Mouse (Mus musculus): ENCODE measurements at regions not wholly inside any gene's neighbourhood (a gene's known extent, or its start where the extent isn't known, plus 50 kb on each side); places are given as distances from the start of the nearest gene placed in this dataset.

GRCm38 (mm10) chr1:91717961-91718360 lies 83.3 kb upstream of the Twist2 start:
- H3K27me3 ChIP-seq (ENCODE audit: control insufficient read depth, insufficient read depth, low read length) = no peaks in the 10 kb centered on the region
- no peaks in the 10 kb centered on the region for H3K4me1 ChIP-seq (replicated peaks; ENCODE audit: control insufficient read depth, insufficient read depth, low read length)
- no peaks in the 10 kb centered on the region for H3K36me3 ChIP-seq (ENCODE audit: control insufficient read depth, insufficient read depth, low read length)
- no peak overlapping the region for H3K4me3 ChIP-seq (ENCODE audit: control insufficient read depth, insufficient read depth, low read length)
- 87% methylated on average over 8 of the region's 8 CpGs for WGBS
- DNase-seq = no peak
- H3K27ac ChIP-seq (ENCODE audit: control insufficient read depth, insufficient read depth, low read length) = no peak overlapping the region
- no peak for TF ChIP-seq CTCF (IDR thresholded peaks at IDR 0.05; ENCODE audit: borderline replicate concordance, control insufficient read depth, extremely low read depth, insufficient read depth, low read length, poor library complexity)

GRCm38 (mm10) chr1:91729246-91729645 lies 72.0 kb upstream of the Twist2 start:
- H3K27me3 ChIP-seq (ENCODE audit: control insufficient read depth, insufficient read depth, low read length) = no peaks in the 10 kb centered on the region
- no peaks in the 10 kb centered on the region for H3K36me3 ChIP-seq (ENCODE audit: control insufficient read depth, insufficient read depth, low read length)
- no peak overlapping the region for H3K4me3 ChIP-seq (ENCODE audit: control insufficient read depth, insufficient read depth, low read length)
- H3K27ac ChIP-seq (ENCODE audit: control insufficient read depth, insufficient read depth, low read length) = no peak overlapping the region
- DNase-seq = no peak
- H3K4me1 ChIP-seq (replicated peaks; ENCODE audit: control insufficient read depth, insufficient read depth, low read length) = no peaks in the 10 kb centered on the region
- TF ChIP-seq CTCF (IDR thresholded peaks at IDR 0.05; ENCODE audit: borderline replicate concordance, control insufficient read depth, extremely low read depth, insufficient read depth, low read length, poor library complexity) = no peak
- TF ChIP-seq POLR2A (IDR thresholded peaks at IDR 0.05; ENCODE audit: control insufficient read depth, extremely low read depth, insufficient read depth, low read length, poor library complexity) = no peak
- WGBS = 86% methylated on average over 11 of the region's 11 CpGs

- H3K4me3 ChIP-seq (ENCODE audit: control insufficient read depth, insufficient read depth, low read length) = no peak overlapping the region
- no peaks in the 10 kb centered on the region for H3K27me3 ChIP-seq (ENCODE audit: control insufficient read depth, insufficient read depth, low read length)
- no peak overlapping the region for H3K27ac ChIP-seq (ENCODE audit: control insufficient read depth, insufficient read depth, low read length)
- no peaks in the 10 kb centered on the region for H3K4me1 ChIP-seq (replicated peaks; ENCODE audit: control insufficient read depth, insufficient read depth, low read length)
- no peak for DNase-seq
- WGBS = 85% methylated on average over 2 of the region's 2 CpGs
- TF ChIP-seq CTCF (IDR thresholded peaks at IDR 0.05; ENCODE audit: borderline replicate concordance, control insufficient read depth, extremely low read depth, insufficient read depth, low read length, poor library complexity) = no peak
- H3K36me3 ChIP-seq (ENCODE audit: control insufficient read depth, insufficient read depth, low read length) = no peaks in the 10 kb centered on the region
Measured at GRCm38 (mm10) chr1:91730281-91730680, 71.0 kb upstream of the Twist2 start.

- Histone ChIP-seq H3K4me3 (ENCODE audit: control insufficient read depth, insufficient read depth, low read length) (no peak overlapping the region), H3K36me3 (ENCODE audit: control insufficient read depth, insufficient read depth, low read length) (no peaks in the 10 kb centered on the region), H3K27me3 (ENCODE audit: control insufficient read depth, insufficient read depth, low read length) (no peaks in the 10 kb centered on the region), H3K27ac (ENCODE audit: control insufficient read depth, insufficient read depth, low read length) (no peak overlapping the region), H3K4me1 (replicated peaks; ENCODE audit: control insufficient read depth, insufficient read depth, low read length) (no peaks in the 10 kb centered on the region)
- DNase-seq = no peak
- 59% methylated on average over 13 of the region's 13 CpGs for WGBS
- TF ChIP-seq CTCF (IDR thresholded peaks at IDR 0.05; ENCODE audit: borderline replicate concordance, control insufficient read depth, extremely low read depth, insufficient read depth, low read length, poor library complexity) = no peak
- TF ChIP-seq POLR2A (IDR thresholded peaks at IDR 0.05; ENCODE audit: control insufficient read depth, extremely low read depth, insufficient read depth, low read length, poor library complexity) = no peak
Measured at GRCm38 (mm10) chr1:91731703-91732102, 69.6 kb upstream of the Twist2 start.

- TF ChIP-seq POLR2A (IDR thresholded peaks at IDR 0.05; ENCODE audit: control insufficient read depth, extremely low read depth, insufficient read depth, low read length, poor library complexity) (no peak), CTCF (IDR thresholded peaks at IDR 0.05; ENCODE audit: borderline replicate concordance, control insufficient read depth, extremely low read depth, insufficient read depth, low read length, poor library complexity) (no peak)
- H3K4me3 ChIP-seq (ENCODE audit: control insufficient read depth, insufficient read depth, low read length) = no peak overlapping the region
- no peaks in the 10 kb centered on the region for H3K27me3 ChIP-seq (ENCODE audit: control insufficient read depth, insufficient read depth, low read length)
- H3K4me1 ChIP-seq (replicated peaks; ENCODE audit: control insufficient read depth, insufficient read depth, low read length) = no peaks in the 10 kb centered on the region
- no peak for DNase-seq
- H3K36me3 ChIP-seq (ENCODE audit: control insufficient read depth, insufficient read depth, low read length) = no peaks in the 10 kb centered on the region
- WGBS = 86% methylated on average over 12 of the region's 12 CpGs
- H3K27ac ChIP-seq (ENCODE audit: control insufficient read depth, insufficient read depth, low read length) = no peak overlapping the region
Measured at GRCm38 (mm10) chr1:91732461-91732861, 68.8 kb upstream of the Twist2 start.

- TF ChIP-seq CTCF (IDR thresholded peaks at IDR 0.05; ENCODE audit: borderline replicate concordance, control insufficient read depth, extremely low read depth, insufficient read depth, low read length, poor library complexity) (no peak), POLR2A (IDR thresholded peaks at IDR 0.05; ENCODE audit: control insufficient read depth, extremely low read depth, insufficient read depth, low read length, poor library complexity) (no peak)
- H3K27ac ChIP-seq (ENCODE audit: control insufficient read depth, insufficient read depth, low read length) = no peak overlapping the region
- WGBS = 100% methylated on average over 2 of the region's 2 CpGs
- no peaks in the 10 kb centered on the region for H3K36me3 ChIP-seq (ENCODE audit: control insufficient read depth, insufficient read depth, low read length)
- no peak for DNase-seq
- H3K4me3 ChIP-seq (ENCODE audit: control insufficient read depth, insufficient read depth, low read length) = no peak overlapping the region
- H3K27me3 ChIP-seq (ENCODE audit: control insufficient read depth, insufficient read depth, low read length) = no peaks in the 10 kb centered on the region
- no peaks in the 10 kb centered on the region for H3K4me1 ChIP-seq (replicated peaks; ENCODE audit: control insufficient read depth, insufficient read depth, low read length)
Measured at GRCm38 (mm10) chr1:91734731-91735130, 66.5 kb upstream of the Twist2 start.

GRCm38 (mm10) chr1:91735436-91735835 lies 65.8 kb upstream of the Twist2 start:
- TF ChIP-seq POLR2A (IDR thresholded peaks at IDR 0.05; ENCODE audit: control insufficient read depth, extremely low read depth, insufficient read depth, low read length, poor library complexity) (no peak), CTCF (IDR thresholded peaks at IDR 0.05; ENCODE audit: borderline replicate concordance, control insufficient read depth, extremely low read depth, insufficient read depth, low read length, poor library complexity) (no peak)
- Histone ChIP-seq H3K27me3 (ENCODE audit: control insufficient read depth, insufficient read depth, low read length) (no peaks in the 10 kb centered on the region), H3K4me1 (replicated peaks; ENCODE audit: control insufficient read depth, insufficient read depth, low read length) (no peaks in the 10 kb centered on the region), H3K4me3 (ENCODE audit: control insufficient read depth, insufficient read depth, low read length) (no peak overlapping the region), H3K27ac (ENCODE audit: control insufficient read depth, insufficient read depth, low read length) (no peak overlapping the region), H3K36me3 (ENCODE audit: control insufficient read depth, insufficient read depth, low read length) (no peaks in the 10 kb centered on the region)
- WGBS = 73% methylated on average over 5 of the region's 5 CpGs
- DNase-seq = no peak
